Mouse (Mus musculus) hindlimb bud, embryonic 11.5 days (tissue): ENCODE data around the gene Eid1.

ENCODE experiments used
- DNase-seq: peaks from one replicate; pipeline ENCODE4 v3.0.0-alpha.2; 2012; ENCODE audit warnings: low read depth, low spot score; ENCODE audit errors: extremely low spot score

The Eid1 gene

DNA sequence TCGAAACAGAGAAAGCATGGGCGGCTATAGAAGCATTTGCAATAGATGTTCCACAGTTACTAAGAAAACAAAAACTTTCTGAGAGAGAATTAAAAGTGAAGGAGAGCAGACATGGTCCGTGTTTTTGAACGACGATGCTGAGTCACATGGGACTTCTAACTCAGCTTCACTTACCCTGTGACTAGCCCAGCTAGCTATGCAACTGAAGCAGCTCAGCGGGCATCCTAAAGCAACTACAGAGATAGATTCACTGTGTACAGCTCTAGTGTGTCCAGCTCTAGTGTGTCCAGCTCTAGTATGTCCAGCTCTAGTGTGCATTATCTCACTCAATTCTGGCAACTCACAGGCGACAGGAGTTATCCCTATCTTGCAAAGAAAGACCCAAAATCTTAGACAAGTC is 5.2 kb upstream of the Eid1 start:
- no peak for DNase-seq

DNA sequence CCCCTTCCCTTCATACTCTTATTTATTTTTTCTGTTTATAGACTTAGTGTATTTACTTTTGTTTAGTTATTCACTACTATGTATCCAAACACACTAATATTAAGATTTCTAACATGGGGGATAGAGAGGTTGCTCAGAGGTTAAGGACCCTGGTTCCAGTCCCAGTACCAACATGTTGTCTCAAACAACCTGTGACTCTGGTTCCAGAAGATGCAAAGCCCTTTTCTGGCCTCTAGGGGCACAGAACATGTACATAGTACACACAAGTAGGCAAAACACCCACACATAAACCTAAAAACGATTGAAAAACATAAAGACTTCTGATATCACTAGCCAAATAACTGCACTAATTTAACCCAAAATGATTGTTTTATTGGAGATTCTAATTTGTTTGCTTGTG is 2.0 kb upstream of the Eid1 start:
- DNase-seq = no peak

DNA sequence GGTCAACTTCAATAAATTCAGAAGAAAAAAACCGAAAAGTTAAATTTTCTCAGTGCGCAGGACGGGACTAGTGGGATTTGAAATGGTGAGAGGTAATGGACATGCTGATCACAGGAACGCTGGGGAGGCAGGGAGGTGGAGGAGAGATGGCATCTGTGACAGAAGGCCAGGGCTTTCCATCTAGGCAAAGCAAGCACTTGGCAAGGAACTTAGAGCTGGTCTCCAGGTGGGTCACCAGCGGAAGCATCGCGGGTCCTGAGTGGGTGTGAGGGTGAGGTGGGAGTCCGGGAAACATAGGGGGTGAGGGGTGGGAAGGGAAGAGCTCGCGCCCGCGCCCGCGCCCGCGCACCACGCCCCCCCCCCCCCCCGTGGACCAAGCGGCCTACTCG is 333 bp upstream of the Eid1 start:
- DNase-seq = no peak

DNA sequence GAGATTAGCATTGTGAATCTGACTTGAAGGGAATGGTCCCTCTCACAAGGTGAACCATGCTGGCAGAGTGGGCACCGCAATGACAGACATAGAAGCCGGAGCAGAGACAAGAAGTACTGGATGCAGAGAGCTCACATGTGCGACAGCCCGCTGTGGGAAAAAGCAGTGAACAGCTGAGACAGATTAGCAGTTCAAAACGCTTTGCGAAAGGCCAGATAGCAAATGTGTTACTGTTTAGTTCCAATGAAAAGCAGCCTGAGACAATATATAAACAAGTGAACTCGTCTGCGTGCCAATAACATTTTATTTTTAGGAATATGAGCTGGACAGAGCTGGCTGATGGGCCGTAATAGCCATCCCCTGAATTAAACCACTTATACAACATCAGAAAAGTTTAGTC is 8.9 kb downstream of the Eid1 start:
- DNase-seq = no peak

DNA sequence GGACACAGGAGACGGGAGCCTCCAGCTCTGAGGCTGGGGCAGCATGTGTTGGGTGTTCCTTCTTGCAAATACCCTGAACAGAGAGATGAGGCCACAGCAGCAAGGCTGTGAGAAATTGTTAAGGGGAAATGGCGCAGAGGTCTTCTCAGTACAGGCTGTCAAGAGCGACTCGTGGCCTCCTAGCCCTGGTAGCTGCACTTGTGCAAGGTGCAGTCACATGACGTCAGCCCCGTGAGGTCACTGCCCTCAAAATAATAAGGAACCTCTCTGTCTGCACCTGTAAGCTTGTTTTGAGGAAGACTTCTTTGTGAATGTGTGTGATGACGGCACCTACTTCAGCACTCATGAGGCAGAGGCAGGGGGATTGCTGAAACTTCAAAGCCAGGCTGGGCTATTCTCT is 11.0 kb downstream of the Eid1 start:
- no peak for DNase-seq

DNA sequence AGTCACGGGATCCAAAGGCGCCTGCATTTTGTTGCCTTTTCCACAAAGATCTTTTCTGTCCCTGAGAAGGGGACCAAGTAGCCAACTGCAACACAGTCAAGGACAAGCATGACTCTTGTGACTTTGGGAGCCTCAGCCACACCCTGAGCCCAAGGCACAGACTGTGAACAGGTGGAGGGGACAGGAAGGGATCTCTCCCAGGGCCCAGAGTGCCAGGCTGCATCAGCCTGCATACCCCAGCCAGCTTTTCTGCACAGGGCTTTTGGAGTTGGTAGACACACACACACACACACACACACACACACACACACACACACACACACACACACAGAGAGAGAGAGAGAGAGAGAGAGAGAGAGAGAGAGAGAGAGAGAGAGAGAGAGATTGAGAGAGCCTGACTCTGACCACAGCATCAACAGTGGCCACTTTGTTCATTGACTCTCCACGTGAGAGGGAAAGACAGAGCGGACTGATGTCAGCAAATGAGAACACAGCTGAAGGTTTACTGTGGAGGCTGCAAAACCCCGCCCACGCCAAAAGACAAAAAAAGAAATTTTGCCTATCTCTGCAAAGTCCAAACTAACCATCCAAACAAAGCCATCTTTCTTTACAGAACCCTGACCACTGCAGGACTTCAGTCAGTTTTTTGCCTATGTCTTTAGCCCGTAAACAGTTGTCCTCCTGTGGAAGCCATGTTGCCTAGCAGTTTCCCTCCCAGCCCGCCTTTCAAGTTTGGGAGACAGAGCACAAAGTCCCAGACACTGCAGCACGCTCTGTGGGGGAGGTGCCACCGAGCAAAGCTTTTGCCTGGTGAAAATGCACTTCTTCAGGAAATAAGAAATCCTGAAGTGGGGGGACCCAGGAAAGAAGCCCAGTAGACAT is 11.9 kb downstream of the Eid1 start:
- DNase-seq = no peak

DNA sequence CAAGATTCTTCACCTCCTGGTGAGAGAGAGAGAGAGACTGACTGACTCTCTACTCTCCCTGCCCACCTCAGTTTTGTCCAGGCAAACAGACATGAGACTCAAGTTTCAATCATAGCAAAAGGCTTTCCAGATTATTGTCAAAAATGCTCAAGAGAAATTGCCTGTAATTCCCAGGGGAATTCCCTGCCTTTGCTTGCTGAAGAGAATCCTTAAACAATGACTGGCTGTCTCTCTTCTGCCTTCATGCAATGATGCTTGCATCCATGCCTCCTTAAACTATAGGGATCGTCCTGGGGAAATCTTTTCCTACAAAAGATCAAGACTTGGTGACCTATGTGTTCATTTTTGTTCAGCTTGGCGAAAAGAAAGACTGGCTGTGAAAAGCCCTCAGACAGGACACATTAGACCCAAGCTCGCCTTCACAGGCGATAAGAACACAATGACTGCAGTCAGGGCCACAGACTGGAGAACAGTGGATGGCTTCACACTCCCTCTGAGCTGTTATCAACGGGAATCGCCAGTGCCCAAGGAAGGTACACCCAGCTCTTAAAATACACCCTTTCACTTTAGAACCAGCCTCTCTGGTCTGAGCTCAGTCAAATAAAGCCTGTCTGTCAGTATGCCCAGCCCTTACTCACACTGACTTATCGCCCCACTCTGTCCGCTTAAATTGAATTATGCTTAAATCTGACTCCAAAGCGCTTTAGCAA is 12.7 kb downstream of the Eid1 start:
- DNase-seq = no peak

DNA sequence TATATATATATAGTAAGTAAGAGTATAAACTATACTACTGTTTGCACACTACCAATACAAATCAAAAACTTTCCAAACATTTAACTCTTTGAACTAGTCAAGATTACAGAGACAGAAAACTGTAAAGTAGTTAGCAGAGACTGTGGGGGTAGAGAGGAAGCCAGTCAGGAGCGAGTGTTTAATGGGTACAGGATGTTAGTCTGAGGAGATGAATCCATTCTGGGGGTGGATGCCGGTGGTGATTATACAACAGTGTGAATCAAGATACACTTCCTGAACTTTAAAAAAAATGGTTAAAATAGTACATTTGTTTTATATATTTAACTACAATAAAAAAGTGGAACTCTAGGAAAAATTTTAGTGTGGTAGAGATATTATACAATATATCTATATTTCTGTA is 19.1 kb downstream of the Eid1 start:
- DNase-seq = no peak

DNA sequence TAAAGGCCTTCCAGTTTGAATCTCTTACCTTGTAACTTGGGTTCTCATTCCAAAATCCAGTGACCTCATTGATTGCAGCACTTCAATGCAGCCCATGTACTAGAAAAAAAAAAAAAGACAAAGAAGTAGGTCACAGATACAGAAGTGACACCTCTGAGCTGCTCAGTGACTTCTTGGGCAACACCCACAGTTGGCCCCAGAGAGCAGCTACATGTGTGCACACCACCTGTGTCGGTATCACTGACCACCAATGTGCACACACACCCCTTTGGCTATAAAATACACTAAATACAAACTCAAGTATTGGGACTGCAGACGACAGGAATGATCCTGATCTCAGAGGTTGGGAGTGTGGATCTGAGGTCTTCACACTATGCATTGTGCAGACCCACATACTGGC is 21.9 kb downstream of the Eid1 start:
- DNase-seq = no peak

DNA sequence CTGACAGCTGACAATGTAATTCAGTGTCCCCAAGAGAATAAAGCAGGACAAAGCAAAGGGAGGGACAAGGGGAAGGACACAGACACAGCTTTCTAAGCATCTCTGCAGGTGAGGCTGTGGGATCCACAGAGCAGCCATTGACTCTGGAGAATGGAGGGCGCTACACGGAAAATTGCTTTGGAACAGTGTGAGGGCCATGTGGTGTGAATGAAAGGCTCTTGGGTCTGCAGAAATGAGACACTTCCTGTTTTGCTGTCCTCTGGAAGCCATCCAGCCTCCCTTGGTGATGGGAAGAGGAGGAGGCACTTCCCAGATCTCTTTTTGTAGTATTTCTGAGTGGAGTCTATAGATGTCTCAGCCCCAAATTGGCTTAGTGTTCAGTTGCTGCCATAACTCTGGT is 23.3 kb downstream of the Eid1 start:
- DNase-seq = no peak

DNA sequence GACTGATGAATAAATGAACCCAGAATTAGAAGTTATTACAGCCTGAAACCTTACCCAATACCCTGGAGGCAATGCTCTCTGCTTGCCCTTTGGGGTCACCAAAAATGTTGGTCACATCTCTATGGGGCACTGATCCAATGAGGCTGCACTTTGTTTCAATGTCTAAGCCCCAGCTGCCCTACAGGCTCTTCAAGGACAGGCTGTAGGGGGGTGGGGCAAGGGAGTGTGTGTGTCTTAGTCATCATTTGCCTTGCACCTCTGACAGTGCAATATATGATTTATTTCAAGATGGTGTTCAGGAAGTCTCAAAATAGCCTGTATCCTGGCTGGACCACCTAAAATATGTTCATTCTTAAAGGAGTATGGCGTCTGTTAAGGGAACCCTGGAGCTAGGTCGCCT is 28.7 kb downstream of the Eid1 start:
- no peak for DNase-seq

DNA sequence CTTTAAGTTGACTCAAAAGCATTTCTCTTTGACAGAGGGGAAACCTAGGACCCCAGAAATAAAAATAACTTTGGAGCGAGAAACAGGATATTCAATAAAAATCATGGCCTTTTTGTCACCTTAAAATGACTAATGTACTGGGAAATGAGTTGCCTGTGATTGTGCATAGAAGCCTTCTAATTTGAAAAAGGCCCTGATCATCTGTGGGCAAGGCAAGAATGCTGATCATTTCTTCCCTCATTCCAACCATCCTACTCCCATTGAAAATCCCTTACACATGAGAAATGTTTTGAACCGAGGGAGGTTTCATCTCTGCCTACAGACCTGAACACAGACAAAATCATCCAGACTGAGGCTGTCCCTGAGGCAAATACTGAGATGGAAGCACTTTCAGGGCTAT is 30.0 kb downstream of the Eid1 start:
- DNase-seq = no peak

DNA sequence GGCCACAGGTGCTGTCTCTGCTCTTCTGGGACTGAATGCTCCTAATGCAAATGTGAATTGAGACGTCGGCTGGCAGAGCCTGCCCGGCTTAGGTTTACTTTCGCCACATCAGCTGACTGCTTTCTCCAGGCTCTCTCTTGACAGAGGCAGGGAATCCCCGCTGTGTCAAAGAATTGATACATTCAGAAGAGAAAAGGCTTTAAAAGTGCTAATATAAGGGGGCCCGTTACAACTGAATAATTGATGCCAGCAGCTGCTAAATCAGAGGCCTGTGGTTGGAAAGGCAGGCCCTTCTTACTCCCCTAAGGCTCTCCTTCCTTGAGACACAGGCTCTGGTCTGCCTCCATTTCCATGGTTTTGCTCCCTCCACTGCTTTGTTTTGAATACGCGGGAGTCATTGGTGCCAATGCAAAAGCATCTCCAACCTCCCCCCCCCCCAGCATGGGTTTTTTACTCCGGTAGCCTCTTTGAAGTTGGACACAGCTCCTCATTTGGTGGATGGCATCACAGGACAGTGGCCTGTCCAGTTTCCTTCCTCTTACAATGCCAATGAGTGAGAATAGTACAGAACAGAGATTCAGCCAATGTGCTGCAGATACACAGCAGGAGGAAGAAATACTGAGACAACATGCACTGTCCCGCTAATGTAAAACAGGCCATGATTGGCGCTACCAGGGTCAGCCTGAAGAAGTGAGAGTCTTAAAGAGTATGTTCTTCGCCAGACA is 32.2 kb downstream of the Eid1 start:
- no peak for DNase-seq

DNA sequence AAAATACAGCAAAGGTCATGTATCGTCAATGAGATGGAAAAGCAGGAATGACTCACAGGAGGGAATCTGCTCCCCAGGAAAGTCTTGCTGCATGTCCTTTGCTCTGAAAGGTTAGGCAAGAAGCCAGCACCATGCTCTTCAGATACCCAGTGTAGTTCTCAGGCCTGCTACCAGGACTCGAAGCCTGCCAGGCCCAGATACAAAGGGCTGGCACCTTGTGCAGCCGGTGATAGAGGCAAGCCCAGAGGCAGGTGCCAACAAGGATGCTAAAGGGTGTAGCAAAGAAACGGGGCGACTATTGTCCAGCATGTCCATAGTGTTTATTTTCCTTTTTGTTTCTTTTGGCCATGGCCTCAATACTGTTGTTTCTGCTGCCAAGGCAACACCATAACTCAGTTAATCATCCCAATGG is 33.6 kb downstream of the Eid1 start:
- no peak for DNase-seq

DNA sequence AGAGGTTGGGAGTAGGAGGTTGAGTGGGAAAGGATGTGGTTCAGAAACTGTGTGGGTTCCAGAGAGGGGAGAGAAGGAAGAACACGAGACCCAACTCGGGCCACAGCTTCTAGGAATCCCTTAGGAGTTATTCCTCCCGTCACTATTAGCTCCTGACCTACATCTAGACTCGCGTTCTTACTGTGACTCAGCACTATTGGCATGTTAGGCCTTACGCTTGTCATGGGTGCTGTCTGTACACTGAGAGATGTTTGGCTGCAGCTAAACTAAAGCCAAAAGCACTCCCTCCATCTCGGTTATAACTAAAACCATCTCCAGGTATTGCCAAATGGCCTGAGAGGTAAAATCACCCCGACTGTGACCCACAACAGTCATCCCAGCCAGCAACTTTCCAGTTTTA is 43.7 kb downstream of the Eid1 start:
- no peak for DNase-seq

DNA sequence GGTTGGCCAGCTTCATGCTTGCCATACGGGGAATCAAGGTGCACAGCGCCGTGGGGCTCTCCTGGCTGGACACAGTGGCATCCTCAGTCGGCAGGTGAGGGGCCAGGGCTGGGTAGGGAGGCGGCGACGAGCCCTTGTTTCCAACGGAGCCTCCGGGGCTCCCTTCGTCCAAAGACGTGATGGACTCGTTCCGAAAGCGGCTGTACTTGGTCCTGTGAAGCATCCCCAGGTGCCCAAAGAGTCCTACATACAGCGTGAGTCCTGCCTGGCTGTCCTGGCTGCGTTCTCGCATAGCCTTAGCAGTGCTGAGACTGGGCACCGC is 50.2 kb downstream of the Eid1 start:
- no peak for DNase-seq

DNA sequence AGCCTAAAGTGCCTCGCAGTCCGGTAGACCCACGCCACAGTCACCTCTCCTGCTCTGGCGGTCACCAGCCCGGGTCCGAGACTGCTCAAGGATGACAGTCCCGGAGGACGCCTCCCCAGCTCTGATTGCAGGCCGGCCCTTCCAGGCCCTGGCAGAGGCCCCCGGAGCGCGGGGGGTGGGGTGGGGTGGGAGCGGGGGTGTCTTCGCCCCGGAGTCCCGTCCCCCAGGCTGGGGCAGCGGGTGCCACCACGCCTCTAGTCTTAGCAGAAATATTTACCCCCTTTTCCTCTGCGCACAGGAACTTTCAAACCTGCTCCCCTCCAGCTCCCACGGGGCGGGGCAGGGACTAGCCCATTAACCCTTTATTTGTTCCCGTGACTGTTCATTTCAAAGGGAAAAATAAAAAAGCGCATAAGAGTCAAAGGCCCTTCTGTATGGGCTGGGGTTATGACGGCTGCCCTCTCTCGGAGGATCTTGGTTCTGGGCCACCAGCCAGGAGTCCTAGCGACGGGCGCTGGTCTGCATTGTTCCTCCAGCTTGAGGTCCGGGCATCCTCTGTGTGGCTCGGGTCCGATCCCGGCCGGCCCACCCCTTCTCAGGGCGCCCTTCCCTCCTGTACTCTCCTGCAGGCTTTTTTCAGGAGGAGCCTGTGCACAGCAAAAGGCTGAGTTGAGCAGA is 50.7 kb downstream of the Eid1 start:
- DNase-seq = no peak

DNA sequence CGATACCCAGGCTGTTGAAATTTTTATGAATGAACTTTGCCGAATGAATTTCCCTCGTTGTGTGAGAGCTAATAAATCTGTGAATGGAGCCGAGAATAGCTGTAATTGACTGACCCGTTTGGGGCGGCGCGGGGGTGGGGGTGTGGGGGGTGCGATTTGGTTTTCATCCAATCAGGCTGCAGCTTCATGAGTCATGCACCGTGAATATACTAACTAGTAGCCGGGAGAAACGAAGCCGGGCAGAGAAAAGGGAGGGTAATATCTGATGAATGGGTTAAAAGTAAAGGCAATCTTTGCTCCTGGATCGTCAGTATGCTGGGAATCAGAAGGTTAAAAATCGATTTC is 51.2 kb downstream of the Eid1 start, which contains the start of gene Shc4:
Gene Shc4, minus strand, starts transcription at position 63 of the 345 bp plus-strand sequence.
- no peak for DNase-seq
